Mouse (Mus musculus) heart, embryonic 14.5 days (tissue): Measurements from ENCODE around the gene Pcsk5. TPM values are rescaled to one million over a fixed set of nuclear protein-coding genes. Genes with fewer than 3 reads are reported as not detected.

Experiments used
- ATAC-seq: fragments of 200-750 bp; cut with Nextera tagmentation; 2 replicates; pipeline ENCODE4 v1.8.0; 2017; ENCODE audit warnings: low read depth, moderate TSS enrichment; ENCODE audit not compliant: insufficient number of reproducible peaks, insufficient read depth, low FRiP score
- H3K27ac ChIP-seq, 2 experiments: fragments of 200-500 bp in 1 of 2; fragments of 300-500 bp in 1 of 2; sonication (generic) in 1 of 2; replicated peaks in 1 of 2; 2 replicates each; pipeline ENCODE4 v1.5.1; 2012 to 2014; ENCODE audit warnings: low read depth in 2 of 2, low read length in 2 of 2, control low read depth in 1 of 2, mild to moderate bottlenecking in 1 of 2, mixed read lengths in 1 of 2; ENCODE audit not compliant: control insufficient read depth in 1 of 2, insufficient read depth in 1 of 2
- H3K27me3 ChIP-seq: fragments of 300-500 bp; sonication (generic); 2 replicates; pipeline ENCODE4 v1.6.1; 2014; ENCODE audit warnings: mild to moderate bottlenecking, low read length, control low read depth; ENCODE audit not compliant: control insufficient read depth, insufficient read depth
- H3K36me3 ChIP-seq: fragments of 300-500 bp; sonication (generic); 2 replicates; pipeline ENCODE4 v1.6.1; 2014; ENCODE audit warnings: mild to moderate bottlenecking, control low read depth, low read length, mixed read lengths; ENCODE audit not compliant: control insufficient read depth, insufficient read depth
- H3K4me1 ChIP-seq, 2 experiments: fragments of 200-500 bp in 1 of 2; fragments of 300-500 bp in 1 of 2; sonication (generic) in 1 of 2; 2 replicates each; pipeline ENCODE4 v1.6.1; 2012 to 2014; ENCODE audit warnings: low read length in 2 of 2, control low read depth in 1 of 2, mixed read lengths in 1 of 2; ENCODE audit not compliant: control insufficient read depth in 2 of 2, insufficient read depth in 2 of 2
- H3K4me2 ChIP-seq: fragments of 300-500 bp; sonication (generic); 2 replicates; pipeline ENCODE4 v1.6.1; 2014; ENCODE audit warnings: mild to moderate bottlenecking, low read length
- H3K4me3 ChIP-seq, 2 experiments: fragments of 200-500 bp in 1 of 2; fragments of 300-500 bp in 1 of 2; sonication (generic) in 1 of 2; 2 replicates each; pipeline ENCODE4 v1.5.1; 2012 to 2014; ENCODE audit warnings: low read length in 2 of 2, mild to moderate bottlenecking in 2 of 2, control low read depth in 1 of 2, low read depth in 1 of 2, moderate library complexity in 1 of 2; ENCODE audit not compliant: control insufficient read depth in 1 of 2, insufficient read depth in 1 of 2
- H3K9ac ChIP-seq: fragments of 300-500 bp; sonication (generic); 2 replicates; pipeline ENCODE4 v1.6.1; 2014; ENCODE audit warnings: mild to moderate bottlenecking, low read length
- H3K9me3 ChIP-seq: fragments of 300-500 bp; sonication (generic); 2 replicates; pipeline ENCODE4 v1.6.1; 2016; ENCODE audit warnings: low read length, control low read depth; ENCODE audit not compliant: control insufficient read depth
- WGBS: fragments of 180-500 bp; shearing (Covaris S2); extraction: QIAGEN DNeasy Blood & Tissue Kit; methylation state at CpG from one replicate; pipeline ENCODE4 v1.1.7; 2014; 5-methylcytosine and 5-hydroxymethylcytosine counted together
- polyA plus RNA-seq: library from polyadenylated mRNA; unstranded; fragments of >200 nt; fragmentation: Nextera tagmentation; extraction: Ambion mirVana; gene quantifications from 2 replicates; pipeline ENCODE4 v1.2.1, GENCODE M21; 2014

Gene Pcsk5
- polyA plus RNA-seq, 1 experiment from 2014 or later: 14.7 TPM

- H3K4me2 ChIP-seq: no peak overlapping the region
- no peaks in the 10 kb centered on the region for H3K9me3 ChIP-seq
- H3K27me3 ChIP-seq: no peaks in the 10 kb centered on the region
- H3K36me3 ChIP-seq: no peaks in the 10 kb centered on the region
- ATAC-seq: no peak
- H3K27ac ChIP-seq: no peak overlapping the region
- no peak overlapping the region for H3K4me3 ChIP-seq
- no peaks in the 10 kb centered on the region for H3K4me1 ChIP-seq
- no peak overlapping the region for H3K9ac ChIP-seq
- WGBS: 77% methylated on average over 3 of the region's 3 CpGs
Measured at GRCm38 (mm10) chr19:17514456-17514855, 323.0 kb downstream of the Pcsk5 start.

- Histone ChIP-seq H3K27ac (no peak overlapping the region), H3K27me3 (no peaks in the 10 kb centered on the region), H3K9ac (no peak overlapping the region), H3K4me3 (no peak overlapping the region), H3K36me3 (no peaks in the 10 kb centered on the region), H3K4me1 (no peaks in the 10 kb centered on the region), H3K4me2 (no peak overlapping the region), H3K9me3 (no peaks in the 10 kb centered on the region)
- ATAC-seq: no peak
- WGBS: 69% methylated on average over 5 of the region's 5 CpGs
Measured at GRCm38 (mm10) chr19:17511283-17511682, 326.1 kb downstream of the Pcsk5 start.

DNA sequence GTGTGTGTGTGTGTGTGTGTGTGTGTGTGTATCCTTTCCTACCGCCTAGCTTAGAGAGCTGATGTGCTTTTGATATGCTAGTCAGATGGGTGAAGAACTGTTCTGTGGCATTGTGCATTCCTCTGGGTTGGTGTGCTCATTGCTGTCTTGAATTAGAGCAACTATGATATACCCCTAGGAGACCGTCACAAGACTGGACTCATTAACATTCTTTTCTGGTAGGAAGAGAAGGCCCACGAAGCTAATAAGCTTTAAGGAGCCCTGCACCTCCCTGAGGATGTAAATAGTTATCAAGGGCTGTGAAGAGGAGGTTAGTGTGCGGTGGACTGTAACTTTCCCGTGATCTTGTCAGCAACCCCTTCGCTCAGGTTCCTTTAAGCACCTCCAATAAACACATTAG lies 333.2 kb downstream of the Pcsk5 start:
- no peak for ATAC-seq
- Histone ChIP-seq H3K27ac (no peak overlapping the region), H3K9ac (no peak overlapping the region), H3K27me3 (no peaks in the 10 kb centered on the region), H3K9me3 (no peaks in the 10 kb centered on the region), H3K4me1 (no peaks in the 10 kb centered on the region), H3K36me3 (no peaks in the 10 kb centered on the region), H3K4me2 (no peak overlapping the region), H3K4me3 (no peak overlapping the region)
- WGBS: 72% methylated on average over 6 of the region's 6 CpGs

DNA sequence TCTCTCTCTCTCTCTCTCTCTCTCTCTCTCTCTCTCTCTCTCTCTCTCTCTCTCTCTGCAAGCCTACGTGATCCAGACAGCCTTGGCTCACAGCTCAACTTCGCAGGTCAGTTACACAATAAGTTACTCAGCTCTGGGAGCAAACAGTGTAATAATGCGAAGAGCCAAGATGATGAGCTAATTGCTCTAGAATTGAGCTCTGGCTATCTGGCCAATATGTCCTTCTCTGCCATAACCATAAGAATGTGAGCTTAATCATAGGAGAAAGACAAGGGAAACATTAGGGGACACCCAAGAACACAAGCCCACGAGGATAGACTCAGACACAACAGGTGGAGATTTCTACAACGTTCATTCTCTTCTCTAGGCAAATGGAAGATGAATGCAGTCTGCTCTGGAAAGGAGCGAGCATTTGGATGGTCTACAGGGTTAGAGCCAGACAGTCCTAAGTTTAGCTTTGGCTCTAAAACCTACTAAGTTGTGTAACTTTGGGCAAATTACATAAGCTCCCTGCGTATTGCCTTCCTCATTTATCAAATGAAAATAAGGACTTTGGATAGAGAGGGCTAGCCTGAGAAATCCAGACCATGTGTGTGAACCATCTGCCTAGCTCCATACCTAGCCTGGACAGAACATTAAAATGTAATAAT lies 338.7 kb downstream of the Pcsk5 start:
- H3K9ac ChIP-seq: no peak overlapping the region
- no peak overlapping the region for H3K4me2 ChIP-seq
- no peak for ATAC-seq
- H3K4me1 ChIP-seq: no peaks in the 10 kb centered on the region
- 80% methylated on average over 7 of the region's 7 CpGs for WGBS
- H3K36me3 ChIP-seq: no peaks in the 10 kb centered on the region
- no peak overlapping the region for H3K27ac ChIP-seq
- no peaks in the 10 kb centered on the region for H3K27me3 ChIP-seq
- no peaks in the 10 kb centered on the region for H3K9me3 ChIP-seq
- H3K4me3 ChIP-seq: no peak overlapping the region

- Histone ChIP-seq H3K9ac (no peak overlapping the region), H3K4me1 (no peaks in the 10 kb centered on the region; a peak in 1 of 4 replicates), H3K36me3 (no peaks in the 10 kb centered on the region), H3K27ac (no peak overlapping the region), H3K9me3 (no peaks in the 10 kb centered on the region), H3K4me3 (no peak overlapping the region), H3K27me3 (no peaks in the 10 kb centered on the region), H3K4me2 (no peak overlapping the region)
- no peak for ATAC-seq
- WGBS: 100% methylated on average over 1 of the region's 1 CpGs
Measured at GRCm38 (mm10) chr19:17496131-17496530, 341.3 kb downstream of the Pcsk5 start.

DNA sequence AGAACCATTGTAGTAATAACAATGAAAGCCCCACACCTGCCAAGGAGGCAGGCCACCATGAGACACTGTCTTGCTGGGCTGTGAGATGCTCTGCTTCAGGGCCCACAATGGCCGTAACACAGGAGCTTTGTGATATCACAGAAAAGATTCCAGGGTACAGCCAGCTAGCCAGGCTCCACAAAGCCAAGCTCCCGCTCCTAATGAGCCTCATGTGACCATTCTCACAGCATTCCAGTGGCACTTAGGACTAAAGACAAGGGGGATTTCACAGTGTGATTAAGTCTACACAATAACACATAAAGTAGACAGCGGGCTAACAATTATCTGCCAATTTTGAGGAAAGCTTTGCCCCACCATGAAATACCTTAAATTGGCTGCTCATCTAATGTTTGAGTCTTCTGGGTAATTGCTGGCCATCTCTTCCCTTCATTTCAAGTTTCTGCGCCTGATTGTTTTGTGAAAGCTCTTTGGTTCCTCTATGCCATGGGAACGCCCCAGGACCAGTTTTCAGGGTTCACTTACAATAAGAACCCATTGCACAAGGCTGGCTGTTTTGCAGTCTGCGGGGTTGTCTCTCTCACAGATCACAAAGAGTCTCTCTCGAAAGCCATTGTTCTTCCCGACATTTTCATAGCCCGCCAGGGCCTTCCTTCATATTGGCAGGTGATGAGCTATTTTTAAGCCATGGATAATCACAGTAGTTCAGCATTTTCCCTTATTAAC lies 345.4 kb downstream of the Pcsk5 start:
- Histone ChIP-seq H3K36me3 (no peaks in the 10 kb centered on the region), H3K27me3 (no peaks in the 10 kb centered on the region), H3K4me3 (no peak overlapping the region), H3K9me3 (no peaks in the 10 kb centered on the region), H3K4me1 (peaks cover 0 to 3% of the 10 kb centered on the region in 2 experiments; a peak in 1 of 4 replicates), H3K9ac (no peak overlapping the region), H3K4me2 (no peak overlapping the region), H3K27ac (no peak overlapping the region)
- ATAC-seq: no peak
- 81% methylated on average over 9 of the region's 9 CpGs for WGBS

DNA sequence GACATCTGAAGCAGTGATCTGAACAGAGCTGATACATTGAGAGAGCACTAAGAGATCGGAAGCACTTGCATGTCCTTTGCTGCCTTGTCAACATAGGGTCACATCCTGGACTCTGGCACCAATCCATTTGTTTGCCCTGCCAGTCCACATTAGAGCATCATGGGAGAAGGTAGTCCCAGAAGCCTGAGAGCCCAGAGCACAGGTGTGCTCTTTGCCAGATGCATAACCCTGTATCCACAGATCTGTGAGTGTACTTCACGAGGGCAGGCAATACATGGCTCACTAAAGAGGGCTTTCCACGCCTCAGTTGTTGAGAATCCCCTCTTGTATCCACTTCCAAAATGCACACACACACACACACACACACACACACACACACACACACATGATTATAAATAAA lies 346.1 kb downstream of the Pcsk5 start:
- no peak overlapping the region for H3K4me3 ChIP-seq
- 86% methylated on average over 3 of the region's 3 CpGs for WGBS
- no peak for ATAC-seq
- H3K9ac ChIP-seq: no peak overlapping the region
- H3K9me3 ChIP-seq: no peaks in the 10 kb centered on the region
- no peak overlapping the region for H3K27ac ChIP-seq
- no peaks in the 10 kb centered on the region for H3K27me3 ChIP-seq
- H3K4me1 ChIP-seq: peaks cover 0 to 3% of the 10 kb centered on the region in 2 experiments; a peak in 1 of 4 replicates
- no peak overlapping the region for H3K4me2 ChIP-seq
- no peaks in the 10 kb centered on the region for H3K36me3 ChIP-seq

- Histone ChIP-seq H3K4me3 (no peak overlapping the region), H3K4me1 (peaks cover 0 to 3% of the 10 kb centered on the region in 2 experiments; a peak in 1 of 4 replicates), H3K9ac (no peak overlapping the region), H3K36me3 (no peaks in the 10 kb centered on the region), H3K9me3 (no peaks in the 10 kb centered on the region), H3K4me2 (no peak overlapping the region), H3K27ac (no peak overlapping the region), H3K27me3 (no peaks in the 10 kb centered on the region)
- WGBS: 73% methylated on average over 3 of the region's 3 CpGs
- no peak for ATAC-seq
Measured at GRCm38 (mm10) chr19:17489866-17490141, 347.6 kb downstream of the Pcsk5 start.
